Mouse (Mus musculus): ENCODE measurements around the gene Hopx.
A peak's percentile ranks its signal among the peaks of the same experiment; 100 is the strongest.
"Not testable (repeated sequence)": the region's sequence is repeated elsewhere in the genome, so short reads cannot be mapped to it uniquely, and the experiment has no call there.

Gene Hopx

DNA sequence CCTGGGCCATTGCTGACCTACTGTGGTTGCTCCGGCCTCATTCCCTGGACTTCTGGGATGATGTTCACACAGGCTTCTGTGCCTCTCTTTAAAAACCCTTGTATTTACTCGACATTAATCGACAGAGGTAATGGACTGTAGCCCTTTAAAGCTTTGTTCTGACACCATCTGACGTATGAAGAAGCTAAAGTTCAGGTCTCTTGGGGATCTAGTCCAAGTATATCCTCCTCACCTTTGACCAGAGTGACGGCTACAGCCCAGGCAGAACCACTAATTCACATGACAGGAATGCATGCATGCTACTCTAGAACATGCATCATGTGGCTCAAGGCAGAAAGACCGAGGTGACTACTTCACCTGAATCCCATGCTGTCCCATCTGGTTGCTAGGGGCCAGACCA lies 14.2 kb downstream of the Hopx start:
- no peak for DNase-seq (ENCODE audit: extremely low spot score, low spot score)

GRCm38 (mm10) chr5:77099997-77100380 lies 14.9 kb downstream of the Hopx start:
- DNase-seq (ENCODE audit: extremely low spot score, low spot score) = no peak

- DNase-seq (ENCODE audit: extremely low spot score, low spot score) = no peak
Observed at GRCm38 (mm10) chr5:77099317-77099996, 15.5 kb downstream of the Hopx start.

GRCm38 (mm10) chr5:77098874-77099273 lies 16.0 kb downstream of the Hopx start:
- no peak for DNase-seq (ENCODE audit: extremely low spot score, low spot score)

DNA sequence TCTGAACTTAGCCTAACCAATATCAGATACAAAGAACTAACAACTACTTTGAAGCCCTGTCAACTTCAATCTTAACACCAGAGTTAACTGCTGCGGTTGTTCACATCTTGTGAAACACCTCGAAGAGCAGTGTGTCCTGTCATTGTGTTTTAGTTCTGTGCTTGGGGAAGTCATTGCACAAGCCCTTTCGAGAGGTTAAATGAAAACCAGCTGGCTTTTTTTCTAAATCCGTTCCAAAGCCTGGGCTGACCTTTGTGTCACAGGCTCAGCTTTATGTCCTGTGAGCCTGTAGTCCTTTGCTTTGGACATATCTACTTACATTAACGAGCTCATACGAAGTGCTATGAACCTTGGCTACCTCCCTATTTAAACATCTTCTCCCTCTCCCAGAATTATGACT lies 17.2 kb downstream of the Hopx start:
- no peak for DNase-seq (ENCODE audit: extremely low spot score, low spot score)

GRCm38 (mm10) chr5:77096194-77096593 lies 18.7 kb downstream of the Hopx start:
- DNase-seq (ENCODE audit: extremely low spot score, low spot score) = not testable (repeated sequence)

DNA sequence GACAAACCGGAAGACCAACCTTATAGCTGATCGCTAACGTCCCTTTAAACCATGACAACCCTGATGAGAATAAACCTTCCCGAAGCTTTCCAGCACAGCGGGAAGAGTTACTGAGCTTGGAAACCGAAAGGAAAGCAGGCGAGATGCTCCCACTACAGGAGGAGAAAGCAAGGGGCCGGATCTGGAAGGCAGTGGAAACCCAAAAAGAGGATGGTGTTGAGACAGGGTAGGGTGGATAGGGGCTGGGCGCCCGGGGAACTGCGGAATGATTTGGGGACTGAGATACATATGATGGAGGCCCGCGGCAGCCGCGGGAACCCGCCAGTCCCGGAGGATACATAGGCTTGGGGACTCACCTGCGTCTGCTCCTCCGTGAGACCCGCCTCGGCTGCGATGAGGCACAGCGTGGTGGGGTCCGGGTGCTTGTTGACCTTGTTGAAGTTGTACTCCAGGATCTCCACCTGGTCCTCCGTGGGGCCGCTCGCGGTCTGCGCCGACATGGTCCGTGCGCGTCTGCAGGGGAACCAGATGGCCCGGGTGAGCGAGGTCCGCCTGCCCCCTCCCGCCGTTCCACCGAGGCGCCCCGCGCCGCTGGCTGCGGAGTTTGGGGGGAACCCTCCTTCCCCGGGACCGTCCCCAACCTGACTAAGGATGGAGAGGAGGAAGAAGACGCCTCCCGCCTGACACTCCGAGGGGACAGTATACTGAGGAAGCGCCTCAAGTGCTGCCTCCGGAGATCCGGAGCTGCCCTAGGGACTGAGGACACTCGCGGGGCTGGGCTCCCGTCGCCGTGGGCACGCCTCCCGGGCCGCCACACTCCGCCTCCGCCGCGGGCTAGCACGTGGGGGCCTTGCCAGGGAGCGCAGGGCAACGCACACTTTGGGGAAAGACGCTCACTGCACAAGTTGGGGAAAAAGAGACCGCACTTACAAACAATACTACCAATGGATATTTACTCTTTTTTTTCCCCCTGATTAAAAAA lies 20.1 kb downstream of the Hopx start:
- DNase-seq (ENCODE audit: extremely low spot score, low spot score) = peak; percentile 65

GRCm38 (mm10) chr5:77093961-77094360 lies 21.0 kb downstream of the Hopx start:
- DNase-seq (ENCODE audit: extremely low spot score, low spot score) = no peak

GRCm38 (mm10) chr5:77092531-77092930 lies 22.4 kb downstream of the Hopx start:
- no peak for DNase-seq (ENCODE audit: extremely low spot score, low spot score)

- no peak for DNase-seq (ENCODE audit: extremely low spot score, low spot score)
Observed at GRCm38 (mm10) chr5:77091923-77092322, 23.0 kb downstream of the Hopx start.

GRCm38 (mm10) chr5:77090521-77091096 lies 24.3 kb downstream of the Hopx start:
- DNase-seq (ENCODE audit: extremely low spot score, low spot score) = no peak

DNA sequence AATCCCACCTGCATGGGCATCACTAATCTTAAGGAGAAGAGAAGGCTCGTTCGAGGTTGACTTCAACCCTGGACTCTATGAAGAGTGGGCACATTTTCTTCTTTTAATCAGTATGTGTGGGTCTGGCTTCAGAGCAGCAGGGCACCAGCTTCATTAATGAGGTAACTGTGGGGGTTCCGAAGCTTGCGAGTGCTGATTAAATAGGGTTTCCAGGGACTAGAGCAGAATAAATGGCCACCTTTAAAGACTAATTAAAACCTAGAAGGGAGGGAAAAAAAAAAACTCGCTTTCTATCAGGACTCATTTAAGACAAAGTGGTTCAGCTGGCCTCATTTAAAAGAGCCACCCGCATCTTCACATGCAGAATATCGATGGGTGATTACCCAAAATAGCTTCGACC lies 25.0 kb downstream of the Hopx start:
- DNase-seq (ENCODE audit: extremely low spot score, low spot score) = no peak

GRCm38 (mm10) chr5:77089294-77089693 lies 25.6 kb downstream of the Hopx start:
- peak; percentile 61 for DNase-seq (ENCODE audit: extremely low spot score, low spot score)

DNA sequence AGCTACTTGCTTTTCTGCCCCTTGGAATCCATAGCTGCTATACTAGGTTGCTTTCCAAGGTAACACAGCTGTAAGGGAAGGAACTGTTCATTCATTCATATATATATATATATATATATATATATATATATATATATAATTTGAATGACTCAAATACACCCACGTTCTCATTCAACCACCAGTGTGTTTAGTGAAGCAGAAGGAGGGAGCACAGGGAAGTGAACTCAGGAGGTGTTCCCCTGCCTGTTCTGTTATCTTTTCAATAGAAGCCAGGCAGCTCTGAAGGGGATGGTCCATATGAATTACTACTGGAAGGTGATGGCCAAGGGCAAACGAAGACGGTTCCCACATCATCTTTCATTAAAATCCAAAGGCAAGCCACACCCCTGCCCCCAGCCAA lies 27.8 kb downstream of the Hopx start:
- no peak for DNase-seq (ENCODE audit: extremely low spot score, low spot score)

DNA sequence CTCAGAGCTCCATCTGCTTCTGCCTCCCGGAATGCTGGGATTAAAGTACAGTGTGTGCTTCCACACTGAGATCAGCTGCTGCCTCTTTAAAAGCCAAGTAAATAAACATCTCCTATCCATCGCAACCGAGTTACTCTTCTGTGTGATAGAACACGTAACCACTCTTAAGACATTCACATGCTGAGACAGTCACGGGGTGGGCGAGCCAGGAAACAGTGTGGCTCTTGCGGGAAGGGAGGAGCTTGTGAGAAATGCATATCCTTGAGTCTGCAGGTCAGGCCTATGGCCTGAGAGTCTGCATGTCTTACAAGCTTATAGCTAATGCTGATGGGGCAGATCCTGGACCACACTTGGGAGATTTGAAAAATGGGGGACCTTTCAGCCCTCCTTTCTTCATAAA lies 28.4 kb downstream of the Hopx start:
- no peak for DNase-seq (ENCODE audit: extremely low spot score, low spot score)

GRCm38 (mm10) chr5:77085753-77086450 lies 29.0 kb downstream of the Hopx start:
- no peak for DNase-seq (ENCODE audit: extremely low spot score, low spot score)

DNA sequence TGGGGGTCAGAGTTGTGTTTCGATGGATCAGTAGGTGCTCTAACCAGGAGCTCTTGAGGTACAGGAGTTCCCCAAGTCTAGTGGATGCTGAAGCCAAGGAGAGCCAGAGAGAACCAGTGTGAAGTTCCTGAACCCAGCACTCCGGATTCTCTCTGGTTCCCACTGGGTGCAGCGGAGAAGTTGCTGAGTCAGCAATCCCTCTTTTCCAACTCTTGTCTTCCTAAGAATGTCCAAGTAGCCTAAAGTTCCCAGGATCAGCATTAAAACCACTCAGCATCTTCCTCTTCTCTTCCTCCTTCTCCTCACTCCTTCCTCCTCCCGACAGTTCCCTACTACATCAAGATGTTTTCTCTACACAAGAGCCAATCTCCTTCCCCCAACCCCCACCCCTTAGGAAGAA lies 30.5 kb downstream of the Hopx start:
- no peak for DNase-seq (ENCODE audit: extremely low spot score, low spot score)

DNA sequence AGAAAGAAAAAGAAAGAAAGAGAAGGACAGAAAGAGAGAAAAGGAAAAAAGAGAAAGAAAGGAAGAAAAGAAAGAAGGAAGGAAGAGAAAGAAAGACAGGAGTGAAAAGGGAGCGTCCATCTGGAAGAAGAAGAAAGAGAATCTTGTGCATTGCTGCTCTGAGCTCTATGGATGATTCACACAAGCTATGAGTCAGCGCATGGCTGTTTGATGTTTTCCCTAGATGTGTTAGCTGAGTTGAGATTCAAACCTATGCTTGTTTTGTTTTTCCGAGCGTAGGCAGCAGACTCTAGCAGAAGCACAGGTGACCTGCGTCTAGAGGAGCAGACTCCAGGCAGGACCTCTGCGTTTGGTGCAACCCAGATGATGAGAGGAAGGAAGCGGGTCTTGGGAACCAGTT lies 32.2 kb downstream of the Hopx start:
- no peak for DNase-seq (ENCODE audit: extremely low spot score, low spot score)

DNA sequence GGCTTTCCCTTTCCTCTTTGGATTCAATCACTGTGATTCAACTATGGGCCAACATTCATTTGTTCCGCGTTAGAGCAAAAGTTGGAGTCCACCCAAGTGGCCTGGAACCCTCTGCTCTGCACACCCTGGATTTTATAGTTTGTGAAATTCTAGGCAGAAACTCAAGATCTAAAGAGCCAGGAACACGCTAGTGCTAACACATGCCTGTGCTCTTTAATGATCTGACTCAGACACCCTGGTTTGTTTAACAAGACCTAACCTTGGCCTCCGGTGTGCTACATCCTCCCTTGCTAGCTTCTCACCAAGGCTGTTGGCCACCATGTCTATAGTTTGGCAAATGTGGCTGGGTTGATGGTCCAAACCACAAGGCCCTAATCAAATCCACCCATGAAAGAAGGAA lies 34.2 kb downstream of the Hopx start:
- DNase-seq (ENCODE audit: extremely low spot score, low spot score) = no peak

- DNase-seq (ENCODE audit: extremely low spot score, low spot score) = no peak
Observed at GRCm38 (mm10) chr5:77075951-77076350, 39.0 kb downstream of the Hopx start.

DNA sequence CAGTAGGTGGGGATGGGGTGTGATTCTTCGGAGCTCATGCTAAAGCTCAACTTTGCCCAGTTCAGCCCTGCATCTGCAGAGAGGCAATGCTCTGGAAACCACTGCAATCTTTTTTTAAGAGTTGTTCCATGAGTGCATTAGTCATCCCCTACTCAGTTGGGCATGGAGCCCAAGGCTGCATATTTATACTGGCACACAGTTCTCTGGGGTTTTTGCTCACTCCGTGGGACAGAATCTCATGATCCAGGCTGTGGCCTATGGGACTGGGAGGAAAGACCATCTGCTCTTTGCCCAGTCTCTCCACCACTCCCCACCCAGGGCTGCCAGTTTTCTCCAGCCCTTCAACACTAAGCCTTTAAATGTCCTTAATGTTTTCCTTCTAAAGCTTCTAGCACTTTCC lies 40.0 kb downstream of the Hopx start:
- no peak for DNase-seq (ENCODE audit: extremely low spot score, low spot score)

DNA sequence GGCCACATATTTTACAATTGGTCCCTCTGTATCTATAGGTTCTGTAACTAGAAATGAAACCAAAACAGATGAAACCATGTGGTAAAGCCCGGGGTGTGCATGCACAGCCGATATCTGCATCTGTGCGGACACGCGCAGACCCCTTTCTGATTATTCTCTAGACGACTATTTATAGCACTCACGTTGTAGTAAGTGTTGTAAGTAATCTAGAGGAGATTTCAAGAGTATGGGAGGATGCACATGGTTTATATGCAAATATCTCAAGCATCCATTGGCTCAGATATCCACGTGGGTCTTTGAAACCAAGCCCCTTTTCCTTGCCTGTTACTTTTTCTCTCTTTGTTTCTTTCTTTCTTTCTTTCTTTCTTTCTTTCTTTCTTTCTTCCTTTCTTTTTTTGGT lies 41.1 kb downstream of the Hopx start:
- no peak for DNase-seq (ENCODE audit: extremely low spot score, low spot score)

Measured in neural tube, embryonic 10.5 days (tissue).